7 mouse cellular contexts compared by ENCODE assay signal in genomic region chr4:155848434-155849095, GRCm38 (mm10). TPM values are rescaled to one million over a fixed set of nuclear protein-coding genes. Genes with fewer than 3 reads are reported as not detected.
DNase-seq lines count a peak whose midpoint lies in the region; ATAC-seq lines count a peak whose summit lies in the region.

No protein-coding gene starts in this region.

- H3K9me3 ChIP-seq in neural tube, embryonic 11.5 days (ENCODE audit: control insufficient read depth, low read length) = no peaks in the 10 kb centered on the region
- H3K9me3 ChIP-seq in forebrain, embryonic 12.5 days = no peaks in the 10 kb centered on the region
- H3K9me3 ChIP-seq in midbrain, embryonic 16.5 days (replicated peaks; ENCODE audit: control insufficient read depth, low read length, poor library complexity, severe bottlenecking) = no peaks in the 10 kb centered on the region

- H3K36me3 ChIP-seq in neural tube, embryonic 11.5 days (ENCODE audit: control insufficient read depth, insufficient read depth, low read length) = peaks cover 2% of the 10 kb centered on the region; the same call in 1 of the 2 replicates
- H3K36me3 ChIP-seq in forebrain, embryonic 12.5 days (replicated peaks) = 0 out of 2 replicates have a peak, but pooled peaks cover 7% of the 10 kb centered on the region
- no peaks in the 10 kb centered on the region for H3K36me3 ChIP-seq in midbrain, embryonic 16.5 days (ENCODE audit: control insufficient read depth, insufficient read depth, low read length)

- no peaks in the 10 kb centered on the region for H3K27me3 ChIP-seq in neural tube, embryonic 11.5 days (ENCODE audit: control insufficient read depth, insufficient read depth, low read length)
- H3K27me3 ChIP-seq in forebrain, embryonic 12.5 days = no peaks in the 10 kb centered on the region
- H3K27me3 ChIP-seq in midbrain, embryonic 16.5 days (ENCODE audit: control insufficient read depth, insufficient read depth, low read depth, low read length) = no peaks in the 10 kb centered on the region

- no peak for ATAC-seq in neural tube, embryonic 11.5 days (ENCODE audit: insufficient read depth, low FRiP score, low TSS enrichment)
- no peak for ATAC-seq in forebrain, embryonic 12.5 days (ENCODE audit: low FRiP score)
- ATAC-seq in midbrain, embryonic 16.5 days = no peak

- H3K4me2 ChIP-seq in neural tube, embryonic 11.5 days (ENCODE audit: low read depth) = peak overlapping the region; percentile 92
- peak overlapping the region; percentile 77 for H3K4me2 ChIP-seq in forebrain, embryonic 12.5 days
- peak overlapping the region; percentile 95 for H3K4me2 ChIP-seq in midbrain, embryonic 16.5 days (ENCODE audit: low read length)

- WGBS in neural tube, embryonic 11.5 days = 58% methylated on average over 7 of the region's 7 CpGs
- WGBS in forebrain, embryonic 12.5 days = 62% methylated on average over 7 of the region's 7 CpGs
- 60% methylated on average over 7 of the region's 7 CpGs for WGBS in midbrain, embryonic 16.5 days

- peaks cover 18% of the 10 kb centered on the region for H3K4me1 ChIP-seq in neural tube, embryonic 11.5 days (ENCODE audit: control insufficient read depth, insufficient read depth, low read length)
- H3K4me1 ChIP-seq in forebrain, embryonic 12.5 days = peaks cover 33% of the 10 kb centered on the region
- H3K4me1 ChIP-seq in midbrain, embryonic 16.5 days (ENCODE audit: control insufficient read depth, insufficient read depth, low read length) = peaks cover 33% of the 10 kb centered on the region

- peak overlapping the region; percentile 87 for H3K9ac ChIP-seq in neural tube, embryonic 11.5 days (ENCODE audit: low read length)
- peak overlapping the region; percentile 90 for H3K9ac ChIP-seq in forebrain, embryonic 12.5 days
- peak overlapping the region; percentile 88 for H3K9ac ChIP-seq in midbrain, embryonic 16.5 days (ENCODE audit: low read depth, low read length)

- DNase-seq in neural tube, embryonic 11.5 days (ENCODE audit: low spot score) = no peak
- no peak for DNase-seq in neural tube, embryonic 10.5 days (ENCODE audit: extremely low spot score, low spot score)
- peak; percentile 87 for DNase-seq in kidney, adult 9 months
- DNase-seq in frontal cortex, postnatal 10 days (ENCODE audit: low spot score in 2 of 2) = no peak
- no peak for DNase-seq in Muller cell, postnatal 12 days (ENCODE audit: inconsistent ontology term)

- H3K27ac ChIP-seq in neural tube, embryonic 11.5 days (ENCODE audit: low read depth, low read length) = no peak overlapping the region
- no peak overlapping the region for H3K27ac ChIP-seq in forebrain, embryonic 12.5 days
- no peak overlapping the region for H3K27ac ChIP-seq in midbrain, embryonic 16.5 days (ENCODE audit: low read length)

- peak overlapping the region; percentile 93 for H3K4me3 ChIP-seq in neural tube, embryonic 11.5 days (ENCODE audit: low read depth, low read length)
- H3K4me3 ChIP-seq in forebrain, embryonic 12.5 days (replicated peaks) = peak overlapping the region; percentile 84
- H3K4me3 ChIP-seq in midbrain, embryonic 16.5 days (ENCODE audit: low read depth, low read length) = peak overlapping the region; percentile 79

RNA-seq across cellular contexts. Expression of gene Dvl1, which starts 1.4 kb away (rescaled TPM):
- 14.2 and 15.1 TPM in 2 replicates for polyA plus RNA-seq in neural tube, embryonic 11.5 days (2014; fragmentation: Nextera tagmentation; extraction: Ambion mirVana)
- polyA plus RNA-seq in forebrain, embryonic 12.5 days (2016; fragmentation: Nextera tagmentation; extraction: Ambion mirVana) = 6.1 and 9.2 TPM in 2 replicates
- 10.3 and 11.0 TPM in 2 replicates for polyA plus RNA-seq in midbrain, embryonic 16.5 days (2015; fragmentation: Nextera tagmentation; extraction: Ambion mirVana)

RNA-seq across cellular contexts. Expression of gene Mxra8, which starts 9.1 kb away (rescaled TPM):
- 33.6 and 38.5 TPM in 2 replicates for polyA plus RNA-seq in neural tube, embryonic 11.5 days (2014; fragmentation: Nextera tagmentation; extraction: Ambion mirVana)
- 22.9 and 24.3 TPM in 2 replicates for polyA plus RNA-seq in forebrain, embryonic 12.5 days (2016; fragmentation: Nextera tagmentation; extraction: Ambion mirVana)
- polyA plus RNA-seq in midbrain, embryonic 16.5 days (2015; fragmentation: Nextera tagmentation; extraction: Ambion mirVana) = 16.9 and 21.1 TPM in 2 replicates

RNA-seq across cellular contexts. Expression of gene Tas1r3, which starts 14.6 kb away (rescaled TPM):
- 0.45 and 0.48 TPM in 2 replicates for polyA plus RNA-seq in neural tube, embryonic 11.5 days (2014; fragmentation: Nextera tagmentation; extraction: Ambion mirVana)
- 0.51 and 0.61 TPM in 2 replicates for polyA plus RNA-seq in forebrain, embryonic 12.5 days (2016; fragmentation: Nextera tagmentation; extraction: Ambion mirVana)
- 0.29 and 0.58 TPM in 2 replicates for polyA plus RNA-seq in midbrain, embryonic 16.5 days (2015; fragmentation: Nextera tagmentation; extraction: Ambion mirVana)

RNA-seq across cellular contexts. Expression of gene Aurkaip1, which starts 17.5 kb away (rescaled TPM):
- 129 TPM in 2 replicates for polyA plus RNA-seq in neural tube, embryonic 11.5 days (2014; fragmentation: Nextera tagmentation; extraction: Ambion mirVana)
- polyA plus RNA-seq in forebrain, embryonic 12.5 days (2016; fragmentation: Nextera tagmentation; extraction: Ambion mirVana) = 131 and 132 TPM in 2 replicates
- polyA plus RNA-seq in midbrain, embryonic 16.5 days (2015; fragmentation: Nextera tagmentation; extraction: Ambion mirVana) = 131 and 134 TPM in 2 replicates

RNA-seq across cellular contexts. Expression of gene Cptp, which starts 20.7 kb away (rescaled TPM):
- 23.4 and 28.3 TPM in 2 replicates for polyA plus RNA-seq in neural tube, embryonic 11.5 days (2014; fragmentation: Nextera tagmentation; extraction: Ambion mirVana)
- 17.9 and 23.4 TPM in 2 replicates for polyA plus RNA-seq in forebrain, embryonic 12.5 days (2016; fragmentation: Nextera tagmentation; extraction: Ambion mirVana)
- polyA plus RNA-seq in midbrain, embryonic 16.5 days (2015; fragmentation: Nextera tagmentation; extraction: Ambion mirVana) = 25.1 and 28.1 TPM in 2 replicates
